Mouse (Mus musculus): ENCODE measurements at regions not wholly inside any gene's neighbourhood (a gene's known extent, or its start where the extent isn't known, plus 50 kb on each side); places are given as distances from the start of the nearest gene placed in this dataset.

DNA sequence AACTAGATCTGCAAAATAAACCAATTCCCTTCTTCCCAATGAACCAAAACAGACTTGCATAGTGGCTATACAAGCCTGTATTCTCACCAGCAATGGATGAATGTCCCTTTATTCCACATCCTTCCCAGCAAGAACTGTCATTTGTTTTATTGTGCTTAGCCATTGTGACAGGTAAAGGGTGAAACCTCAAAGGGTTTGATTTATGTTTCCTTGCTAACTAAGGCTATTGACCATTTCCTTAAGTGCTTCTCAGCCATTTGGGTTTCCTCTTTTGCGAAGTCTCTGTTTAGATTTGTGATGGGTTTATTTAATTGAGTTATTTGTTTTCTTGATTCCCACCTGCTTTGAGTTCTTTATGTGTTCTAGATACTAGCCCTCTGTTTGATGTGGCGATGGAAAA, 281.5 kb downstream of the Klf6 start:
- H3K36me3 ChIP-seq (ENCODE audit: control insufficient read depth, insufficient read depth, low read length): no peaks in the 10 kb centered on the region
- DNase-seq (ENCODE audit: low spot score) (no peak), ATAC-seq (ENCODE audit: low FRiP score, low TSS enrichment) (no peak)
- 62% methylated on average over 2 of the region's 2 CpGs for WGBS
- H3K27me3 ChIP-seq (ENCODE audit: control insufficient read depth, insufficient read depth, low read length): no peaks in the 10 kb centered on the region
- H3K9ac ChIP-seq (ENCODE audit: low read length): no peak overlapping the region
- H3K4me1 ChIP-seq (replicated peaks; ENCODE audit: control insufficient read depth, insufficient read depth): no peaks in the 10 kb centered on the region
- no peak overlapping the region for H3K27ac ChIP-seq (replicated peaks)
- H3K4me2 ChIP-seq (replicated peaks; ENCODE audit: low read depth): no peak overlapping the region
- no peaks in the 10 kb centered on the region for H3K9me3 ChIP-seq (ENCODE audit: control insufficient read depth, low read length)
- H3K4me3 ChIP-seq (ENCODE audit: low read depth, low read length): no peak overlapping the region
- no peak for TF ChIP-seq CTCF (IDR thresholded peaks at IDR 0.05; ENCODE audit: low read depth)
- TF ChIP-seq EP300 (optimal IDR thresholded peaks at IDR 0.05): no peak

DNA sequence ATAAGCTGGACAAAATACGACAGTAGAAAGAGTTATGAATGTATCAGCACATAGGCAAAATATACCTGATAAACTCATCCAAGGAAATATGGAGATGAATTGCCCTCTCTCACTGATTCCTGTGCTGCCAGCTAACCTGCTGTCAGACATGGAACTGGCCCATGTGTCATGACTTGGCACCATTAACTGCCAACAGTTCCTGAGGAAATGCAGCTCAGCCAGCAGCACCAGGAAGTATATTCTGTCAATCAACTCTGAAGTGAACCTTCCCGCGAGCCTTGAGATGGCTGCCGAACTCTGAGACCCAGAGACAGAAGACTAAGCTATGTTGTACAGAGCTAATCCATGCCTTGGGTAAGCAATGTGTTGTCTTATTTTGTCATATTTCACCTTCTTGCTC, 292.4 kb downstream of the Klf6 start:
- ATAC-seq (ENCODE audit: low FRiP score, low TSS enrichment): no peak
- TF ChIP-seq CTCF (IDR thresholded peaks at IDR 0.05; ENCODE audit: low read depth) (no peak), EP300 (optimal IDR thresholded peaks at IDR 0.05) (no peak)
- Histone ChIP-seq H3K27ac (replicated peaks) (no peak overlapping the region), H3K36me3 (ENCODE audit: control insufficient read depth, insufficient read depth, low read length) (no peaks in the 10 kb centered on the region), H3K4me1 (replicated peaks; ENCODE audit: control insufficient read depth, insufficient read depth) (no peaks in the 10 kb centered on the region), H3K9me3 (ENCODE audit: control insufficient read depth, low read length) (no peaks in the 10 kb centered on the region), H3K4me3 (ENCODE audit: low read depth, low read length) (no peak overlapping the region), H3K27me3 (ENCODE audit: control insufficient read depth, insufficient read depth, low read length) (no peaks in the 10 kb centered on the region), H3K4me2 (replicated peaks; ENCODE audit: low read depth) (no peak overlapping the region), H3K9ac (ENCODE audit: low read length) (no peak overlapping the region)
- WGBS: 66% methylated on average over 4 of the region's 4 CpGs
- DNase-seq (ENCODE audit: low spot score): no peak

GRCm38 (mm10) chr13:6156191-6156590, 294.9 kb downstream of the Klf6 start:
- Histone ChIP-seq H3K9me3 (ENCODE audit: control insufficient read depth, low read length) (no peaks in the 10 kb centered on the region), H3K4me1 (replicated peaks; ENCODE audit: control insufficient read depth, insufficient read depth) (no peaks in the 10 kb centered on the region), H3K9ac (ENCODE audit: low read length) (no peak overlapping the region), H3K4me3 (ENCODE audit: low read depth, low read length) (no peak overlapping the region), H3K36me3 (ENCODE audit: control insufficient read depth, insufficient read depth, low read length) (no peaks in the 10 kb centered on the region), H3K4me2 (replicated peaks; ENCODE audit: low read depth) (no peak overlapping the region), H3K27me3 (ENCODE audit: control insufficient read depth, insufficient read depth, low read length) (no peaks in the 10 kb centered on the region), H3K27ac (replicated peaks) (no peak overlapping the region)
- no peak for ATAC-seq (ENCODE audit: low FRiP score, low TSS enrichment)
- 51% methylated on average over 4 of the region's 4 CpGs for WGBS
- DNase-seq (ENCODE audit: low spot score): no peak
- TF ChIP-seq CTCF (IDR thresholded peaks at IDR 0.05; ENCODE audit: low read depth) (no peak), EP300 (optimal IDR thresholded peaks at IDR 0.05) (no peak)

DNA sequence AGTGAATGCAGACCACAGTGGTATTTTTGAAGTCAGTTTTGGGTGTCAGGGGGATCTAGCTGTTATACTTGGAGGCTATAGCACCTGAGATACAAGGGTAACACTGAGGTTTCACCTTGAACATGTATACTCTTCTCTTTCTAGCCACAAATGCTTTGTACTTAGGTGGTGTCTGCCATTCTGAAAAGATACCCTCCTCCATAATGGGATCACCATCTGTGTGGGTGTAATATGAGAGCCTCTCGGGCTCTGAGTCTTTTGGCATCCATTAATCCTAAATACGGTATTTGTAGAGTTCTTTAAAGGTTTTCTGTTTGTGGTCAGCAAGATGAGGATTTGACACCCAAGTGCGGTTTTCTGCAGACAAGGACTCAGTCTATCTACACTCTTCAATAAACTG, 295.7 kb downstream of the Klf6 start:
- TF ChIP-seq CTCF (IDR thresholded peaks at IDR 0.05; ENCODE audit: low read depth) (no peak), EP300 (optimal IDR thresholded peaks at IDR 0.05) (no peak)
- no peak for DNase-seq (ENCODE audit: low spot score)
- Histone ChIP-seq H3K36me3 (ENCODE audit: control insufficient read depth, insufficient read depth, low read length) (no peaks in the 10 kb centered on the region), H3K27me3 (ENCODE audit: control insufficient read depth, insufficient read depth, low read length) (no peaks in the 10 kb centered on the region), H3K4me3 (ENCODE audit: low read depth, low read length) (no peak overlapping the region), H3K27ac (replicated peaks) (no peak overlapping the region), H3K4me2 (replicated peaks; ENCODE audit: low read depth) (no peak overlapping the region), H3K9me3 (ENCODE audit: control insufficient read depth, low read length) (no peaks in the 10 kb centered on the region), H3K9ac (ENCODE audit: low read length) (no peak overlapping the region), H3K4me1 (replicated peaks; ENCODE audit: control insufficient read depth, insufficient read depth) (no peaks in the 10 kb centered on the region)
- no peak for ATAC-seq (ENCODE audit: low FRiP score, low TSS enrichment)
- WGBS: 57% methylated on average over 3 of the region's 3 CpGs

GRCm38 (mm10) chr13:6157946-6158345, 296.7 kb downstream of the Klf6 start:
- Histone ChIP-seq H3K9me3 (ENCODE audit: control insufficient read depth, low read length) (no peaks in the 10 kb centered on the region), H3K4me1 (replicated peaks; ENCODE audit: control insufficient read depth, insufficient read depth) (no peaks in the 10 kb centered on the region), H3K4me3 (ENCODE audit: low read depth, low read length) (no peak overlapping the region), H3K27ac (replicated peaks) (no peak overlapping the region), H3K27me3 (ENCODE audit: control insufficient read depth, insufficient read depth, low read length) (no peaks in the 10 kb centered on the region), H3K9ac (ENCODE audit: low read length) (no peak overlapping the region), H3K4me2 (replicated peaks; ENCODE audit: low read depth) (no peak overlapping the region), H3K36me3 (ENCODE audit: control insufficient read depth, insufficient read depth, low read length) (no peaks in the 10 kb centered on the region)
- ATAC-seq (ENCODE audit: low FRiP score, low TSS enrichment) (no peak), DNase-seq (ENCODE audit: low spot score) (no peak)
- 75% methylated on average over 4 of the region's 4 CpGs for WGBS
- TF ChIP-seq CTCF (IDR thresholded peaks at IDR 0.05; ENCODE audit: low read depth): no peak
- TF ChIP-seq EP300 (optimal IDR thresholded peaks at IDR 0.05): no peak

GRCm38 (mm10) chr13:6159412-6159811, 298.1 kb downstream of the Klf6 start:
- no peak for ATAC-seq (ENCODE audit: low FRiP score, low TSS enrichment)
- Histone ChIP-seq H3K9me3 (ENCODE audit: control insufficient read depth, low read length) (no peaks in the 10 kb centered on the region), H3K36me3 (ENCODE audit: control insufficient read depth, insufficient read depth, low read length) (no peaks in the 10 kb centered on the region), H3K4me2 (replicated peaks; ENCODE audit: low read depth) (no peak overlapping the region), H3K27me3 (ENCODE audit: control insufficient read depth, insufficient read depth, low read length) (no peaks in the 10 kb centered on the region), H3K4me1 (replicated peaks; ENCODE audit: control insufficient read depth, insufficient read depth) (no peaks in the 10 kb centered on the region), H3K9ac (ENCODE audit: low read length) (no peak overlapping the region), H3K4me3 (ENCODE audit: low read depth, low read length) (no peak overlapping the region), H3K27ac (replicated peaks) (no peak overlapping the region)
- TF ChIP-seq EP300 (optimal IDR thresholded peaks at IDR 0.05): no peak
- TF ChIP-seq CTCF (IDR thresholded peaks at IDR 0.05; ENCODE audit: low read depth): no peak
- 41% methylated on average over 2 of the region's 2 CpGs for WGBS
- no peak for DNase-seq (ENCODE audit: low spot score)
